Mouse (Mus musculus): ENCODE measurements around the gene Ncf2. TPM values are rescaled to one million over a fixed set of nuclear protein-coding genes. Genes with fewer than 3 reads are reported as not detected.

Ncf2 gene
- polyA plus RNA-seq, 1 experiment, result 29.7 TPM

DNA sequence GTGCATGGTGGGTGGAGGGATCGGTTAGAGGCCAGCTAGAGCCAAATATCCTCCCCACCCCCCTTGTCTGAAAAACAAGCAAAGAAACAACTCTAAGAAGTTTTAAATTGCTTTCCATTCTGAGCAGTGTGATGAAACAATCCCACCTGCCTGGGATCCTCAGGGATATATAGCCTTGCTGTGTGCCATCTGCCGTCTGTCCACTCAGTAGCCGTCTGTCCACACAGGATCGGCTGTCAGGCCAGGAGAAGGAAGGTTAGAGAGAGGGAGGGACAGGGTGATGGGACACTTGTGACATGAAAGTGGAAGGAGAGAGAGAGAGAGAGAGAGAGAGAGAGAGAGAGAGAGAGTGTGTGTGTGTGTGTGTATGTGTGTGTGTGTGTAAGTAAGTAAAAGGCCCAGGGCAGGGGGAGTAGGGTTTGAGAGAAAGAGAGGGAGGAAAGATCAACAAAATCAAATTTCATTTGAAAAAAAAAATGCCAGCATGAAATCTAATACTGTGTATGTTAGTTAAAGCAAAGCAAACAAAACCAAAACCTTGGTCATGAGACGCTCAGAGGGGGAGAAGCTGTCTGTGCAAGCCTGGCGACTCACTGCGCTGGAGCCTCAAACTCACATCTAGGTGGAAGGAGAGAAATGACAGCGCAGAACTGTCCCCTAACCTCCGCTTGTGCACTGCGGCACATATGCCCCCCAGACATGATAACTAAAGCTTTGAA, 28.8 kb downstream of the Ncf2 start:
- Histone ChIP-seq H3K36me3 (ENCODE audit: control insufficient read depth, insufficient read depth, low read length) (peaks cover 29% of the 10 kb centered on the region), H3K4me1 (ENCODE audit: control insufficient read depth, insufficient read depth, insufficient read length) (no peaks in the 10 kb centered on the region)
- TF ChIP-seq CTCF (IDR thresholded peaks at IDR 0.05; ENCODE audit: extremely low read depth, insufficient read depth, insufficient read length, insufficient replicate concordance) (no peak), POLR2A (IDR thresholded peaks at IDR 0.05; ENCODE audit: low read depth, low read length) (no peak)

DNA sequence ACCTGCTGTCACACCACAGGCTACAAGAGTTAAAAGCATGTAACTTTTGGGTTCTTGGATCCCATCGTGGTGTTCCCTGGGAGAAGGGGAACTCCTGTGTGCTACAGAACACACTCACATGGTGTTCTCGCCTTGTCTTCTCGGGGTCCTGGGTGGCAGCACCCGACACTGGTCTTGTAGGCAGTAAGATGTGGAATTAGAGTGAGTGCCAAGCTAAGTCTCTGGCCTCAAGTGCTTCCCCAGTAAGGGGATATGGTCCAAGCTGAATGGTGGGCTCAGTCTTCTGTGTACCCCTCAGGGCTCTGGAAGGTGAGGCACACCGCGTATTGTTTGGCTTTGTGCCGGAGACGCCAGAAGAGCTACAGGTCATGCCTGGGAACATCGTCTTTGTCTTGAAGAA, 30.1 kb downstream of the Ncf2 start:
- H3K27ac ChIP-seq (ENCODE audit: insufficient read depth, low read length), result no peak overlapping the region
- H3K4me1 ChIP-seq (ENCODE audit: control insufficient read depth, insufficient read depth, insufficient read length), result no peaks in the 10 kb centered on the region
- H3K4me3 ChIP-seq (ENCODE audit: extremely low read depth, insufficient read depth, insufficient read length), result no peak overlapping the region
- DNase-seq (ENCODE audit: low read depth in 1 of 2, low spot score in 2 of 2), result no peak
- 88% methylated on average over 9 of the region's 9 CpGs for WGBS
- H3K36me3 ChIP-seq (ENCODE audit: control insufficient read depth, insufficient read depth, low read length), result peaks cover 27% of the 10 kb centered on the region
- TF ChIP-seq POLR2A (IDR thresholded peaks at IDR 0.05; ENCODE audit: low read depth, low read length), result no peak
- TF ChIP-seq CTCF (IDR thresholded peaks at IDR 0.05; ENCODE audit: extremely low read depth, insufficient read depth, insufficient read length, insufficient replicate concordance), result no peak
- H3K27me3 ChIP-seq (ENCODE audit: control insufficient read depth, insufficient read depth, low read length), result no peaks in the 10 kb centered on the region

More for the DNA sequence above, 28.8 kb downstream of the Ncf2 start:
- 92% methylated on average over 10 of the region's 10 CpGs for WGBS
- H3K4me3 ChIP-seq (ENCODE audit: extremely low read depth, insufficient read depth, insufficient read length), result no peak overlapping the region
- no peak for DNase-seq (ENCODE audit: low read depth in 1 of 2, low spot score in 2 of 2)
- H3K27ac ChIP-seq (ENCODE audit: insufficient read depth, low read length), result no peak overlapping the region
- H3K27me3 ChIP-seq (ENCODE audit: control insufficient read depth, insufficient read depth, low read length), result no peaks in the 10 kb centered on the region

GRCm38 (mm10) chr1:152831003-152831402, 31.0 kb downstream of the Ncf2 start:
- TF ChIP-seq CTCF (IDR thresholded peaks at IDR 0.05; ENCODE audit: extremely low read depth, insufficient read depth, insufficient read length, insufficient replicate concordance) (no peak), POLR2A (IDR thresholded peaks at IDR 0.05; ENCODE audit: low read depth, low read length) (no peak)
- 94% methylated on average over 8 of the region's 8 CpGs for WGBS
- Histone ChIP-seq H3K27ac (ENCODE audit: insufficient read depth, low read length) (no peak overlapping the region), H3K27me3 (ENCODE audit: control insufficient read depth, insufficient read depth, low read length) (no peaks in the 10 kb centered on the region), H3K4me3 (ENCODE audit: extremely low read depth, insufficient read depth, insufficient read length) (no peak overlapping the region), H3K36me3 (ENCODE audit: control insufficient read depth, insufficient read depth, low read length) (peaks cover 25% of the 10 kb centered on the region), H3K4me1 (ENCODE audit: control insufficient read depth, insufficient read depth, insufficient read length) (no peaks in the 10 kb centered on the region)
- no peak for DNase-seq (ENCODE audit: low read depth in 1 of 2, low spot score in 2 of 2)

- Histone ChIP-seq H3K4me1 (ENCODE audit: control insufficient read depth, insufficient read depth, insufficient read length) (no peaks in the 10 kb centered on the region), H3K27ac (ENCODE audit: insufficient read depth, low read length) (no peak overlapping the region), H3K4me3 (ENCODE audit: extremely low read depth, insufficient read depth, insufficient read length) (no peak overlapping the region), H3K36me3 (ENCODE audit: control insufficient read depth, insufficient read depth, low read length) (peaks cover 23% of the 10 kb centered on the region), H3K27me3 (ENCODE audit: control insufficient read depth, insufficient read depth, low read length) (no peaks in the 10 kb centered on the region)
- TF ChIP-seq CTCF (IDR thresholded peaks at IDR 0.05; ENCODE audit: extremely low read depth, insufficient read depth, insufficient read length, insufficient replicate concordance), result no peak
- DNase-seq (ENCODE audit: low read depth in 1 of 2, low spot score in 2 of 2), result no peak
- 80% methylated on average over 5 of the region's 5 CpGs for WGBS
Observed at GRCm38 (mm10) chr1:152831619-152832018, 31.6 kb downstream of the Ncf2 start.

DNA sequence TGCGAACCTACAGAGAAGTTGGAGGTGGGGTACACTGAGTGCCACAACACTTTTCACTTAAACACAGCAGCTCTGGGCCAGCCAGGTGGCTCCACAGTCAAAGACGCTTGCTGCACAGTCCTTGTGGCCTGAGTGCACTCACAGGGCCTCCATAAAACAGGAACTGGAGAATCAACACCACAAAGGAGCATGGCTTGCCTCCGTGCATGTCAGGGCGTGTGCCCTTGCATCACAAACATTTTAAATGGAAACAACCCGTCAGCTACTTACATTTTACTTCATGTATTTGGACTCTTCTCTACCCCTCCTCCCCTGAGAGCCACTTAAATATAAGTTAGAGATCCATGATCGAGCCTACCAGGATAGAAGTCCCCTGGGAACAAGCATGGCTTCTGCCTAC, 32.3 kb downstream of the Ncf2 start:
- Histone ChIP-seq H3K4me3 (ENCODE audit: extremely low read depth, insufficient read depth, insufficient read length) (no peak overlapping the region), H3K27me3 (ENCODE audit: control insufficient read depth, insufficient read depth, low read length) (no peaks in the 10 kb centered on the region), H3K4me1 (ENCODE audit: control insufficient read depth, insufficient read depth, insufficient read length) (no peaks in the 10 kb centered on the region), H3K36me3 (ENCODE audit: control insufficient read depth, insufficient read depth, low read length) (peaks cover 26% of the 10 kb centered on the region), H3K27ac (ENCODE audit: insufficient read depth, low read length) (no peak overlapping the region)
- no peak for TF ChIP-seq POLR2A (IDR thresholded peaks at IDR 0.05; ENCODE audit: low read depth, low read length)
- no peak for TF ChIP-seq CTCF (IDR thresholded peaks at IDR 0.05; ENCODE audit: extremely low read depth, insufficient read depth, insufficient read length, insufficient replicate concordance)
- WGBS, result 62% methylated on average over 6 of the region's 6 CpGs
- no peak for DNase-seq (ENCODE audit: low read depth in 1 of 2, low spot score in 2 of 2)

DNA sequence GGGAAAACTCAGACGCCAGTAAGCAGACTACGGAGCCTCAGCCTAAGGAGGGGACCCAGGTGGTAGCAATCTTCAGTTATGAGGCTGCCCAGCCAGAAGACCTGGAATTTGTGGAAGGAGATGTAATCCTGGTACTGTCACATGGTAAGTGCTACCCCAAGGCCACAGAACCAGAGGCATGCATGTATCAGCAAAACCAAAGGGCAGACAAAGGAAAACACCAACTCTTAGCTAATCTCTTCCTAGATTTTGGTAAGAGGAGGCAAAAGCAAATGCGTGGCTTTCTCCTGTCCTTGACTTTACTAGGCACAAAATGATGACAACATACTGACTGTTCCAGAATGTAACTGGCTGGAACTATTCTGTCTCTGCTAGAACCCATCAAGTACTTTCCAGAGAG, 35.1 kb downstream of the Ncf2 start:
- no peak for DNase-seq (ENCODE audit: low read depth in 1 of 2, low spot score in 2 of 2)
- peaks cover 42% of the 10 kb centered on the region for H3K36me3 ChIP-seq (ENCODE audit: control insufficient read depth, insufficient read depth, low read length)
- H3K27ac ChIP-seq (ENCODE audit: insufficient read depth, low read length), result no peak overlapping the region
- no peak for TF ChIP-seq POLR2A (IDR thresholded peaks at IDR 0.05; ENCODE audit: low read depth, low read length)
- no peak for TF ChIP-seq CTCF (IDR thresholded peaks at IDR 0.05; ENCODE audit: extremely low read depth, insufficient read depth, insufficient read length, insufficient replicate concordance)
- 94% methylated on average over 3 of the region's 3 CpGs for WGBS
- H3K4me1 ChIP-seq (ENCODE audit: control insufficient read depth, insufficient read depth, insufficient read length), result no peaks in the 10 kb centered on the region
- no peaks in the 10 kb centered on the region for H3K27me3 ChIP-seq (ENCODE audit: control insufficient read depth, insufficient read depth, low read length)
- no peak overlapping the region for H3K4me3 ChIP-seq (ENCODE audit: extremely low read depth, insufficient read depth, insufficient read length)

DNA sequence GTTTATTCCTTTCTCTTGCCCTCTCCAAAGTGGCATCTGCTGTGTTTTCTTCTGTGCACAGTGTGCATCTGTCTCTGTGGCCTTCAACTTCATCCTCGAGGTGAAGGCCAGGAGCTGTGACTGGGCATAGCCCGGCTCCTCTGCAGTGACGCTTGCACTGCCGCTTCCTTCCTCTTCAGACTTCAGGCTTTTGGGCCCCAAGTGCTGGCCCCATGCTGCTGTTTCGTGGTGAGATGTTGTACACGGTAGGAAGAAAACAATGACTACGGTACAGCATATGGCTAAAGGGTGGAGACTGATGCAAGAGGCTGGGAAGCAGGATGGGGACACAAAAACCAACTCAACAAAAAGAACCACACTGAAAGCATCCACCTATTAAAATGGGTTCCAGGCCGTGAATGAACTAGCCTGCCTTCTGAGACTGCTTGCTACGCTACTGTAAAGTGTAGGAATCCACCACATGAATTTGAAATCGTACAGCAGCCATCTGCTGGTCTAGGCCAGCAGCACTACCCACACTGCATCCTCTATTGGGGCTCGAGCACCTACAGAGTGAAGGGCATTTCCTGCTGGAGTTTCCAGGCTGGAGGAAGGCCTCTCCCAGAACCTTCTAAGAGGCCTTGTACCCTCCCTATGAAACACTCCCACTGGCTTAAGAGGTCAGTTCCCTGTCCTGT, 38.2 kb downstream of the Ncf2 start:
- H3K27me3 ChIP-seq (ENCODE audit: control insufficient read depth, insufficient read depth, low read length), result no peaks in the 10 kb centered on the region
- no peak for TF ChIP-seq POLR2A (IDR thresholded peaks at IDR 0.05; ENCODE audit: low read depth, low read length)
- no peak for TF ChIP-seq CTCF (IDR thresholded peaks at IDR 0.05; ENCODE audit: extremely low read depth, insufficient read depth, insufficient read length, insufficient replicate concordance)
- DNase-seq (ENCODE audit: low read depth in 1 of 2, low spot score in 2 of 2), result no peak
- peaks cover 39% of the 10 kb centered on the region for H3K36me3 ChIP-seq (ENCODE audit: control insufficient read depth, insufficient read depth, low read length)
- H3K4me3 ChIP-seq (ENCODE audit: extremely low read depth, insufficient read depth, insufficient read length), result no peak overlapping the region
- no peaks in the 10 kb centered on the region for H3K4me1 ChIP-seq (ENCODE audit: control insufficient read depth, insufficient read depth, insufficient read length)
- 55% methylated on average over 11 of the region's 11 CpGs for WGBS
- no peak overlapping the region for H3K27ac ChIP-seq (ENCODE audit: insufficient read depth, low read length)
